Mouse (Mus musculus) heart, adult 2 months (tissue): ENCODE measurements around the gene Arnt. TPM values are rescaled to one million over a fixed set of nuclear protein-coding genes. Genes with fewer than 3 reads are reported as not detected.
A peak's percentile ranks its signal among the peaks of the same experiment; 100 is the strongest.
"Not testable (repeated sequence)": the region's sequence is repeated elsewhere in the genome, so short reads cannot be mapped to it uniquely, and the experiment has no call there.

ENCODE experiments used
- DNase-seq, 2 experiments: peaks; one replicate each; pipeline ENCODE4 v3.0.0; 2021
- H3K27ac ChIP-seq: fragments of 200-600 bp; 2 replicates; pipeline ENCODE4 v1.8.1; 2022
- H3K27me3 ChIP-seq: fragments of 200-500 bp; 2 replicates; pipeline ENCODE4 v1.6.1; 2012; ENCODE audit warnings: mild to moderate bottlenecking, low read length, inconsistent platforms, mixed read lengths; ENCODE audit not compliant: control insufficient read depth, insufficient read depth
- H3K36me3 ChIP-seq: fragments of 200-500 bp; 2 replicates; pipeline ENCODE4 v1.6.1; 2012; ENCODE audit warnings: low read length, inconsistent platforms; ENCODE audit not compliant: control insufficient read depth, insufficient read depth
- H3K4me1 ChIP-seq: fragments of 200-500 bp; 2 replicates; pipeline ENCODE4 v1.6.1; 2011; ENCODE audit warnings: low read length; ENCODE audit not compliant: control insufficient read depth, insufficient read depth
- H3K4me3 ChIP-seq: fragments of 200-600 bp; 2 replicates; pipeline ENCODE4 v1.8.1; 2022
- H3K79me2 ChIP-seq: fragments of 200-500 bp; replicated peaks from 2 replicates; pipeline ENCODE4 v1.6.1; 2012; ENCODE audit warnings: mild to moderate bottlenecking, inconsistent platforms, low read length, moderate library complexity, mixed read lengths; ENCODE audit not compliant: control insufficient read depth, insufficient read depth
- H3K9ac ChIP-seq: fragments of 200-500 bp; 2 replicates; pipeline ENCODE4 v1.6.1; 2012; ENCODE audit warnings: low read depth, mild to moderate bottlenecking, control low read depth, inconsistent platforms, low read length, mixed read lengths
- CTCF ChIP-seq: fragments of 200-600 bp; IDR thresholded peaks from 2 replicates; pipeline ENCODE4 v1.8.1; 2022; ENCODE audit warnings: antibody characterized with exemption, mild to moderate bottlenecking, moderate library complexity
- EP300 ChIP-seq: fragments of 200-500 bp; IDR thresholded peaks from 2 replicates; pipeline ENCODE4 v1.6.1; 2011; ENCODE audit warnings: low read depth, low read length, control low read depth; ENCODE audit not compliant: insufficient read depth
- POLR2A ChIP-seq: fragments of 200-500 bp; IDR thresholded peaks from 2 replicates; pipeline ENCODE4 v1.6.1; 2011; ENCODE audit warnings: mild to moderate bottlenecking, low read depth, low read length, control low read depth; ENCODE audit not compliant: insufficient read depth
- WGBS: fragments of 180-500 bp; shearing (Covaris S2); methylation state at CpG from one replicate; pipeline ENCODE4 v1.1.7; 2018; 5-methylcytosine and 5-hydroxymethylcytosine counted together
- intact Hi-C: fragments of 180-260 bp; cut with DNase I; formaldehyde crosslinking; loops from one replicate; pipeline ENCODE4 v1.15.1; 2025
- polyA plus RNA-seq: library from polyadenylated mRNA; depleted of rRNA; stranded (reverse); fragments of >200 nt; gene quantifications from 2 replicates; pipeline ENCODE4 v1.2.3, GENCODE M21; 2012
- total RNA-seq, 2 experiments: library from RNA; stranded (reverse); gene quantifications; 2 replicates each; pipeline ENCODE4 v1.2.3; 2021

Arnt gene
- total and polyA plus RNA-seq, 3 experiments = 26.2 to 41.5 (median 37.4) TPM

- Histone ChIP-seq H3K36me3 (no peaks in the 10 kb centered on the region), H3K9ac (no peak overlapping the region), H3K4me3 (no peak overlapping the region), H3K27ac (no peak overlapping the region), H3K4me1 (no peaks in the 10 kb centered on the region), H3K27me3 (no peaks in the 10 kb centered on the region), H3K79me2 (no peaks in the 10 kb centered on the region)
- intact Hi-C loops = no loop called here
- no peak for TF ChIP-seq CTCF
- TF ChIP-seq EP300 = no peak
- TF ChIP-seq POLR2A = no peak
- DNase-seq = no peak
- WGBS = 97% methylated on average over 2 of the region's 2 CpGs
Observed at GRCm38 (mm10) chr3:95408852-95409251, 25.3 kb upstream of the Arnt start.

GRCm38 (mm10) chr3:95412268-95412667 is 21.9 kb upstream of the Arnt start:
- H3K4me3 ChIP-seq = no peak overlapping the region
- intact Hi-C loops = no loop called here
- no peak overlapping the region for H3K27ac ChIP-seq
- no peaks in the 10 kb centered on the region for H3K36me3 ChIP-seq
- H3K9ac ChIP-seq = no peak overlapping the region
- TF ChIP-seq CTCF = no peak
- no peak for TF ChIP-seq EP300
- no peak for TF ChIP-seq POLR2A
- 57% methylated on average over 1 of the region's 1 CpGs for WGBS
- H3K27me3 ChIP-seq = no peaks in the 10 kb centered on the region
- H3K4me1 ChIP-seq = no peaks in the 10 kb centered on the region
- no peak for DNase-seq
- no peaks in the 10 kb centered on the region for H3K79me2 ChIP-seq

- Histone ChIP-seq H3K4me1 (no peaks in the 10 kb centered on the region), H3K9ac (no peak overlapping the region), H3K79me2 (no peaks in the 10 kb centered on the region), H3K4me3 (no peak overlapping the region), H3K36me3 (no peaks in the 10 kb centered on the region), H3K27me3 (no peaks in the 10 kb centered on the region), H3K27ac (no peak overlapping the region)
- WGBS = 74% methylated on average over 6 of the region's 6 CpGs
- intact Hi-C loops = no loop called here
- no peak for DNase-seq
- TF ChIP-seq CTCF (no peak), POLR2A (no peak), EP300 (no peak)
Observed at GRCm38 (mm10) chr3:95417866-95418265, 16.3 kb upstream of the Arnt start.

GRCm38 (mm10) chr3:95426476-95426875 is 7.7 kb upstream of the Arnt start:
- H3K9ac ChIP-seq, H3K4me1 ChIP-seq, intact Hi-C loops, H3K36me3 ChIP-seq, H3K79me2 ChIP-seq, H3K27ac ChIP-seq, DNase-seq, H3K27me3 ChIP-seq, H3K4me3 ChIP-seq: not testable (repeated sequence)
- 85% methylated on average over 5 of the region's 5 CpGs for WGBS

GRCm38 (mm10) chr3:95427117-95427890 is 6.9 kb upstream of the Arnt start:
- H3K27me3 ChIP-seq, H3K27ac ChIP-seq, H3K4me1 ChIP-seq, intact Hi-C loops, H3K9ac ChIP-seq, DNase-seq, H3K36me3 ChIP-seq, H3K79me2 ChIP-seq: not testable (repeated sequence)
- 26% methylated on average over 15 of the region's 33 CpGs for WGBS
- H3K4me3 ChIP-seq = peak overlapping the region; percentile 33; the same call in 1 of the 2 replicates

GRCm38 (mm10) chr3:95427891-95428238 is 6.3 kb upstream of the Arnt start:
- 17% methylated on average over 15 of the region's 21 CpGs for WGBS
- peak overlapping the region; percentile 33; the same call in 1 of the 2 replicates for H3K4me3 ChIP-seq
- H3K9ac ChIP-seq, H3K4me1 ChIP-seq, H3K27ac ChIP-seq, H3K79me2 ChIP-seq, H3K36me3 ChIP-seq, H3K27me3 ChIP-seq, intact Hi-C loops: not testable (repeated sequence)
- peak; percentile 13 to 36 for DNase-seq

GRCm38 (mm10) chr3:95428423-95428822 is 5.8 kb upstream of the Arnt start:
- WGBS = 100% methylated on average over 2 of the region's 11 CpGs
- H3K27me3 ChIP-seq, H3K9ac ChIP-seq, H3K79me2 ChIP-seq, H3K36me3 ChIP-seq, H3K4me1 ChIP-seq, H3K4me3 ChIP-seq, H3K27ac ChIP-seq, DNase-seq, intact Hi-C loops: not testable (repeated sequence)
